Mouse (Mus musculus) brain, embryonic 14.5 days (tissue): Measurements from ENCODE around the gene Hoxa3. TPM values are rescaled to one million over a fixed set of nuclear protein-coding genes. Genes with fewer than 3 reads are reported as not detected.
A peak's percentile ranks its signal among the peaks of the same experiment; 100 is the strongest.

ENCODE experiments used
- DNase-seq: peaks from one replicate; pipeline ENCODE4 v3.0.0-alpha.2; 2011; ENCODE audit warnings: low read depth
- CTCF ChIP-seq: fragments of 200-500 bp; IDR thresholded peaks from 2 replicates; pipeline ENCODE4 v1.5.1; 2012; ENCODE audit warnings: inconsistent platforms, mild to moderate bottlenecking, moderate library complexity, borderline replicate concordance; ENCODE audit not compliant: insufficient read depth, insufficient read length; ENCODE audit errors: extremely low read depth
- POLR2A ChIP-seq: fragments of 200-500 bp; IDR thresholded peaks from 2 replicates; pipeline ENCODE4 v1.6.1; 2012; ENCODE audit warnings: mild to moderate bottlenecking, inconsistent platforms, borderline replicate concordance; ENCODE audit not compliant: poor library complexity, insufficient read depth, insufficient read length, severe bottlenecking; ENCODE audit errors: extremely low read depth
- polyA plus RNA-seq: library from polyadenylated mRNA; depleted of rRNA; stranded (reverse); fragments of >200 nt; gene quantifications from 2 replicates; pipeline ENCODE4 v1.2.3, GENCODE M21; 2012; rRNA removed

The Hoxa3 gene
- polyA plus RNA-seq, 1 experiment: 20.3 TPM

DNA sequence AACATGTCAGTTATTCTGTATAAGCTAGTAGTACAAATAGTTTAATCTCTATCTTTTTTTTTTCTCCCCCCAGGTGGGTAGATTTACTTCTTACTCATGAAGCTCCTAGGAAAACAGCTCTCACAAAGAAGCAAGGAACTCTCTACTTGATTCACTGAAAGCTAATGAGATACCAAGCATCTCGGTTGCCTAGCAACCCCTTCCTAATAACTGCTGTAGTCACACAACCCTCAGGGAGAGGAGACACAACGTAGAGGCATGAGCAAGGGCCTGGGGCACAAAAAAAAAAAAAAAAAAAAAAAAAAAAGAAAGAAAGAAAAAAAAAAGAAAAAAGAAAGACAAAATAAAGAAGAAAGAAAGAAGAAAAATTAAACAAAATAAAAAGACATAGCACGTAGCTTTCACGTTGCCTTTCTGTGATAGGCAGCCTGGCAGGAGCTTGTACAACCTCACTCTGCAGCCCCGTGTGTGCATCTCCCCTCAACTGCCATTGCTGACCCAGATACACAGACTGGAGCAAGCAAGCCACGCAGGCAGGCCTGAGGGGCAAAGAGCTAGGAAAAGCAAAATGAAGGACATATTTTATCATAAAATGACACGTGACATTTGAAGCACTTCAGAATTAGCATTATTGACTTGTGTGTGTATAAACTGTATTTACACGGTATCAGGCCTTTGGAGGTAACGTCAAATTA is 75.1 kb downstream of the Hoxa3 start:
- TF ChIP-seq POLR2A (no peak), CTCF (no peak)
- DNase-seq: peak; percentile 91

GRCm38 (mm10) chr6:52123673-52124072 is 89.5 kb downstream of the Hoxa3 start:
- TF ChIP-seq CTCF: no peak
- TF ChIP-seq POLR2A: no peak
- no peak for DNase-seq

DNA sequence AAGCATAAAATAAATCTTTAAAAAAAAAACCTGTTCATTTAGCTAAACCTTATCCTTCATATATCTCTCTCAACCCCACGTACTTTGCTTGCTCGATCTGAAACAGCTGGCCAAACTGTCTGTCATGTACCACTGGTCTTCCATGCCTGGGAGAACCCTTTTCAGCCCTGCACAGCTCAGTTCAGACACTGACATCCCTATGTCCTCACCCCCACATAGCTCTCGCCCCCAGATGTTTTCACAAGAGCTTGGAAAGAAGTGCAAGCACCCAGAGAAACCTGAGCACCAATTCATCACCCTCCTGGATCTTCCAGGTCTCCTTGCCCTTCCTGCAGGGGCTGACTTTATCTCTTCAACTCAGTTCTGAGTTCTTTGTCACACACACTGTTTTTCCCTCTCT is 92.0 kb downstream of the Hoxa3 start:
- TF ChIP-seq CTCF (no peak), POLR2A (no peak)
- no peak for DNase-seq

Other genes with a start within 250 kb of the Hoxa3 start
- gene Skap2, start 200.8 kb downstream of the Hoxa3 start, polyA plus RNA-seq: 6.3 and 10.3 TPM in 2 replicates
- gene Hoxa1, start 55.0 kb downstream of the Hoxa3 start, polyA plus RNA-seq: 0.39 and 1.2 TPM in 2 replicates
- gene Hoxa2, start 48.5 kb downstream of the Hoxa3 start, polyA plus RNA-seq: 3.2 and 14.2 TPM in 2 replicates
- gene 5730596B20Rik, start 35.8 kb downstream of the Hoxa3 start, polyA plus RNA-seq: 0.10 and 0.67 TPM in 2 replicates
- gene Hoxa4, start 21.6 kb downstream of the Hoxa3 start, polyA plus RNA-seq: 1.9 and 16.4 TPM in 2 replicates
- 5.0 and 47.1 TPM in 2 replicates for gene Hoxa5, start 8.7 kb downstream of the Hoxa3 start, polyA plus RNA-seq
- gene Hoxa6, start 4.6 kb downstream of the Hoxa3 start, polyA plus RNA-seq: 0.08 and 3.7 TPM in 2 replicates
- gene Gm28308, start within 50 bp of the Hoxa3 start, polyA plus RNA-seq: not detected in 2 replicates
- 0.05 and 0.10 TPM in 2 replicates for gene Hoxa7, start 8.5 kb upstream of the Hoxa3 start, polyA plus RNA-seq
- 0.10 TPM in 1 of 2 replicates, not detected in the other for gene Hoxa9, start 17.8 kb upstream of the Hoxa3 start, polyA plus RNA-seq
- 0.08 and 0.23 TPM in 2 replicates for gene Hoxa10, start 27.5 kb upstream of the Hoxa3 start, polyA plus RNA-seq
- gene Hoxa11, start 32.5 kb upstream of the Hoxa3 start, polyA plus RNA-seq: 0.04 TPM in 1 of 2 replicates, not detected in the other
- gene Hoxa13, start 47.5 kb upstream of the Hoxa3 start, polyA plus RNA-seq: 0.10 TPM in 1 of 2 replicates, not detected in the other
- gene Evx1, start 100.2 kb upstream of the Hoxa3 start, polyA plus RNA-seq: 1.5 and 3.7 TPM in 2 replicates